Mouse (Mus musculus): ENCODE measurements around the gene Azin2.

- TF ChIP-seq POLR2A (IDR thresholded peaks at IDR 0.05; ENCODE audit: insufficient read length, low read depth) (no peak), MYOD1 (IDR thresholded peaks at IDR 0.05; ENCODE audit: control insufficient read depth in 1 of 3, insufficient read length in 2 of 3, low read depth in 2 of 3) (no peak), TCF12 (IDR thresholded peaks at IDR 0.05; ENCODE audit: insufficient read depth, poor library complexity, severe bottlenecking) (no peak)
Observed at GRCm38 (mm10) chr4:128942346-128942745, 19.9 kb downstream of the Azin2 start.
